Mouse (Mus musculus) adrenal gland, postnatal 10 days (tissue): Measurements from ENCODE around the gene Snx10. TPM values are rescaled to one million over a fixed set of nuclear protein-coding genes. Genes with fewer than 3 reads are reported as not detected.

Experiments used
- DNase-seq: peaks from one replicate; pipeline ENCODE4 v3.0.0; 2021; ENCODE audit warnings: mixed read lengths
- total RNA-seq, 2 experiments: library from RNA; stranded (reverse); gene quantifications; 2 replicates each; pipeline ENCODE4 v1.2.3; 2021

Gene Snx10
- total RNA-seq, 2 experiments from 2014 or later: 36.5 to 47.0 TPM

DNA sequence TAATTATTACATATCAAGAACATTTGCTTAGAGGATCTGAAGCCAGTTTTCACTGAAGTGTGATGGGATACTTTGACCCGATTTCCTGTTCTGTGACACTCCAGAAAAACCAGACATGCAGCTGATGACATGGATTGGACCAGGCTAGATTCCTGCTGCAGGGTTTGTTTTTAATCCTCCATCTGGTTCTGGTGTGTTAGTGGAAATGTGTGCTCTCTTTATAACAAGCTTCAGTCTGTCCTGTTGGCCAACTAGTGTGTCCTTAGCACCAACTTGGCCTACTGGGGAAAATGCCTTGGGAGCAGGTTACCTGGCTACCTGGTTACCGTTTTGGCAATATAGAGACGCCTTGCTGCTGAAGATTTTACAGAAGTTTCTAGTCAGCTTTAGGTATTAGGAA lies 63.6 kb downstream of the Snx10 start:
- DNase-seq: no peak

DNA sequence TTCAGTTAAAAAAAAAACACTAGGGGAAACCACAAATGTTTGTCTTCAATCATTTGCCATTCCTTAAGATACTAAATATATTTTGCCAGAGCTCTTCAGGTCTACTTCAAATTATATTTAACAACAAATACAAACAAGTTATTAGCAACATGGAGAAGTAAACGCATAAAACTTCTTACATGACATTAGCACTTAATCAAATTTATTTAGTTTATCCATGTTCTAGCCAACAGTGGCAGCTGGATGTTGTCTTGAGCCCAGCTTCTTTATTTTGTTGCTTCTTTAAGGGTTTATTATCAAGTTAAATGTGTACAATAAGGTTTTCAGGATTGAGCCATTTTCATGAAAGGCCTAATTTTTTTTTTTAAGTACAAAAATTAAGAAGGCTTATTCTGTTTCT lies 67.6 kb downstream of the Snx10 start:
- DNase-seq: no peak

DNA sequence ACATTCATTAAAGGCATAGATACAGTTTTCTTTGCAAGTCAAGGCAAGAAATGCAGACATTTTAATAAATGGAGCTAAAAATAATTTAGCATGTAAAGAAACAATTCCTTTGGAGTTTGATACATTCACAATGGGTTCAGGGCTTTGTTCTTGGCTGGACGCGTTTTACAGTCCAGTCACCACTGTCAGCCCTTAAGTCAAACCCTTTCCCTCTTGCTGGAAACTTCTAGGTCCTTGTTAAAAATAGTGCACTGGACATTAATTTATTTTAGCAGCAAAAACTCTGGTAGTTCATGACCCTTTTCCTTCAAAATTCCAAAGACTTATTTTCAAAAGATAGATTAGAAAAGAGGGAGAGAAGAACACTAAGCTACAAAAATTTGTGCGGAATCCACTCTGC lies 68.1 kb downstream of the Snx10 start:
- DNase-seq: no peak

DNA sequence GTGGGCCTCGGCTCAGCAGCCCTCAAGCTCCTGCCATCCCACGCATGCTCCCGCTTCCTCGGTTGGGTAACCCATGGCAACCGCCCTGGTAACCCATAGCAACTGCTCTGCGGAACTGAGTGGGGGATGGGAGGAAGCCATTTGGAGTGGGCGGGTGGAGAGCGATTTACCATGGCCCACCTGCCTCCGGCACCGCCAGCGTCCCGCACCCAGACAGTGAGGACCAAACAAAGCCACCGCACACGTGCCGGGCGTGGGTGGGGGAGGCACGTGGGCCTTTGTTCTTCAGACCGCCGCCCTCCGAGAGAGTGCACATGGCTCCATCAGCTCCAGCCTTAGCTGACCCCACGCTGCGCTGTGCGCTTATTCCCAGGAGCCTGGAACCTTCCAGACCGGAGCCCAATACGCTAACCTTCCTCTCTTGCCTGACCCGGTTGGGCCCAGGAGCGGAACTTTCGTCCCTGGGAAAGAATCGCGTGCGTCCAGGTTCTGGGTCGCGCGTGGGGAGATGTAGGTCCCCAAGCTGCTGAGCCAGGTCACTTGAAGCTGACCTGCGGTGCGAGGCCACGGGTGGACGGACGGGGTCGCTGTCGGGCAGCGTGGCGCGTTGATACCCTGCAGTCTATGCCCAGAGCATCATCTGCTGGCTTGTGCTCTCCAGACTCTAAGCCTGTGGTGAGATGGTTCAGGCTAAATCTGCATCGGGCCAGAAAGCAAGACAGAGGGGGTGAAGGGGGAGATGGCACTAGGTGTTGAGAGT lies 68.8 kb downstream of the Snx10 start:
- DNase-seq: peak; percentile 92

DNA sequence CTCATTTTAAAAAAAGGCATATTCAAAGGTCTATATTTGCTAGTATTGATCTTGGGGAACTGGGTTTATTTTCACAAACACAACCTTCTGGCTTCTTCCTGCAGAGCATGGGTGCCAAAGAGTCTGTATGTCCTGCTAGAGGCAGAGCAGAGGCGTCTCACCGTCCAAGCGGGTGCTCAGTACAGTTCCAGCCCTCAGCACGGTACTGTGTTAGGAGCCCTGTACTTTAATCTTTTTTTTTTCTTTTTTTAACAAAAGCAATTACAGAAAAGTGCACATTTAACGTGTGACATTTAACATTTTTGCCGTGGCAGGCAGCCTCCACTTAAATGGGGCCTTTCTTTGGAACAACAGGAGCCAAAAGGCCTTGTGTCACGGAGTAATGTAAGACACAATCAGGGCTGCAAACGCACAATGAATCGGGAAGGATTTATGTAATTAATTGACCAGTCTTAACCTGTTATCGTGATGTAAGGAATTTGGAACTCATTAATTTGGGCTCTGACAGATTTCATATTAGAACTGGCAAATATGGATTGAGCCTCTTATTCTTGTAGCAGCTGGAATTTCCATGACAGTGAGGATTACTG lies 69.8 kb downstream of the Snx10 start:
- no peak for DNase-seq

DNA sequence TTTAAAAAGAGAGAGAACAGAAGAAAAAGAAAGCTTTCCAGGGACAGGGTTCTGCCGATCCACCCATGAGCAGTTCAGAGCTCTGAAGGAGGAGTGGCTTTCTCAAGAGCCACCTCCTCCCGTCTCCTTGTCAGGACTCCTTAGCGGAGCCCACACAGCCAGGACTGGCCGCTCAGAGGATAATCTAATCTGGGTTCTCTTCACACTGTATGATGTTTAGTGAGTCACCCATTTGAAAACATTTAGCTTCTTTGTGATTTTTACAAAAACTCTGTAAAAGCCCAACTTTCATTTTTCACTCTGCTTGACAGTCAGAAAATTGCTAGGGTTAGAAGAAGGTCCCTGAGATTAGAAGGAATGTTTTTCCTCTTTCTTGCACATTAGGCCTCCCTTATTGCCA lies 70.8 kb downstream of the Snx10 start:
- no peak for DNase-seq

DNA sequence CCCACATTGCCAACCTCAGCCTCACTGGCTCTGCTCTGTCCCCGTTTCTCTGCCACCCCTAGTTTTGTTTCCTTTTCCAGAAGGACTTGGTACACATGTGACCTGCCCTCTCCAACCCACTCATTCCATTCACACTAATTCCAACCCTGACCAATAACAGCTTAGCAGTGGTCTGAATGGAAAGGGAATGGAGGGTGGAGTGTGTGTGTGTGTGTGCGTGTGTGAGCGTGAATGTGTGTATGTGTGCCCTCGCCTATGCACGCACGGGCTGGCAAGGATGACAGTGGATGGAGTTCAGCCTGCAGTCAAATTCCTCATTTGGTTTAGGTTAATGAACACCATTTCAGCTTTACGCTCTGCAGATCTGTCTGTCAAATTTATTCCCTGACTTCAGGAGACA lies 74.4 kb downstream of the Snx10 start:
- no peak for DNase-seq

DNA sequence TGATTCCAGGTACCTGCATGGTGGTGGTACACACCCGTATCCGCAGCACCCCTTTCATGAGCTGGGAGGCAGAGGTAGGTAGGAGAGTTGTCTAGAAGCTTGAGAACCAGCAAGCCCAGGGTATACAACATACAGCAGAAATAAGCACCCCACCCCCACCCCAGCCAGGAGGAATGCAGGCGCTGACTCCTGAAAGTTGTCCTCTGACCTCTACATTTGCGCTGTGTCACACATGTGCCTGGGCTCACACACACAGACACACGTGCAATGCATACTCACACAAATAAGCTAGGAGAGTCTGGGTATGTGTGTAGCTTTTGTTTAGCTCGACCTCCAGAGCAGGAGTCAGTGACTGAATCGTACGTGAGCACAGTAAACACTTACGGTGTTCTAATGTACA lies 76.7 kb downstream of the Snx10 start:
- no peak for DNase-seq

DNA sequence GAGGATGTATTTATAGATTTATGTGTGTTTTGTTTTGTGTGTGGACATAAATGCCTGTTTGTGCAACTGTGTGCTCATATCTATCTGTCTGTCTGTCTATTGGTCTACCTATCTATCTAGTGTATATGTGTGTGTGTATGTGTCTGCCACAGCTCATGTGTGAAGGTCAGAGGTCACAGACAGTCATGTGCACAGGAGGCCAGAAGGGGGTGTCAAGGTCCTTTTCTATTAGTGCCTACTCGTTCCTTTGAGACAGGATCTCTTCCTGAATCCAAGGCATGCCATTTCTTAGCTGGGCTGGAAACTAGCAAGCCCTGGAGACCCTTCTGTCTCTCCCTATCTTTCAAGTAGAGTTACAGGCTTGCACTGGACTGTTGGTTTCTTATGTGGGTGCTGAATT lies 78.6 kb downstream of the Snx10 start:
- no peak for DNase-seq

DNA sequence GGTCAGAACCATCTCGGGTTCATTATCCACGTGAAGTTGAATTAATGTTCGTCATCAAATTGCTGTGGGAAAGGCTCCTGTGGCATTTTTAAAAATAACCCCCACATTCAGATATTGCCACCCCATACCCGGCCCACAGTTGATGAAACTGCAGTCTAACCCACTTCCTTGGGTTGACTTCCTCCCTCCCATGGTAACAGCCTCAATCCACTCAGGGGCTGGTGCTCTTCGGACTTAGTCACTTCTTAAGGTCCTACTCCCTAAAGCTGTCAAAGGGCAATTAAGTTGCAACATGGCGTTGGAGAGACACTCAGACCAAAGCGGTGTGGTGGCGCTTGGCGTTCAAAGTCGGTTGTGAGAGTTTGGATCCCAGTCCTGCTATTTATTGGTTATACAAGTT lies 80.0 kb downstream of the Snx10 start:
- DNase-seq: no peak

DNA sequence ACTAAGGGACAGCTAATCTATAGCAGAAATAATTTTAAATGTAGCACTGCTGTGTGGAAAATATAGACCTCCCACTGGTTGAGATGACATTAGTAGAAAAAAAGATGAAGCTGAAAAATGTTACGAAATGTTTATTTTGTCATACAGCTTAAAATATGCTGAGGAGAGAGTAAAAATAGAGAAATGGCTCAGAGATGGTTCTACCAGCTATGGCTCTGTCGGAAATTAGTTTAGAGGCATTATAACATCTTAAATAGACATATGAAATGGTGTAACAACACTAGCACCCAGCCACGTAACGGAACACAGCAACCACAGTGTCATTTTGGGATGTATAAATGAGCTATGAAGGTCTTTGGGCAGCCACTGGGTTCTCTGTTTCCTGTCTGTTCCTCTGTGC lies 82.5 kb downstream of the Snx10 start:
- DNase-seq: no peak

DNA sequence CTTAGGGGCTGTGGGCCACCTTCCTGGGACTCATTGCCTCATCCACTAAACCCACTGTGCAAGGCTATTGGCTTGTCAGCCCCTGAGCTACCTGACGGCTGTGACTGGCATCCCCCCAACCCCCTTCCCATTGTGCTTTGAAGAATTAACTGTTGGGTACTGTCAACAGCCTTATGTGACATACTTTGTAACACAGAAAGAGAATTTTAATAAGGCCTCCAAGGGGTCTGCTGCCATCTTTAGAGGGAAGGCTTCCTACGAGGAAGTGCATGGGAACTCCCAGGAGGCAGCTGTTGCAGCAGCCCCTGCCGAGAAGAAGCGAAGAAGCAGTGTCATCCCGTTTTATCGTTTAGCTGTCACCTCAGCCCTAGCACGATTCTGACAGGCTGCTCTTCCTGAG lies 83.1 kb downstream of the Snx10 start:
- no peak for DNase-seq

DNA sequence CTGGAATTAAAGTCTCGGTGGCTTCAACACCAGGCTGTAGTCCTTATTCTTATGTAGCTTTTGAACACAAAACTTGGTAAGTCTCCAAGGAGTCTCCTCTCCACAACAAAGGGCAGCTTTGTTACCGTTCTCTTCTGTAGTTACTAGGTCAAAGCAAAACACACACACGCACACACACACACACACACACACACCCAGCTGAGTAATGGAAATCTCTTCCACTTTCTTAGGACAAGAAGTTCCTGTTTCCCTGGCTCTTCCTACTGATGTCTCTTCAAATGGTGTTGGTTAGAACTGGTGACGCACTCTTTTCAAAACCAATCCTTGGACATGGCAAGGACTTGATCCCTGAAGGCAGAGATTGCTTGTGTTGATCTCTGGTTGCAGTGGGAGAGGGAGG lies 87.9 kb downstream of the Snx10 start:
- no peak for DNase-seq

DNA sequence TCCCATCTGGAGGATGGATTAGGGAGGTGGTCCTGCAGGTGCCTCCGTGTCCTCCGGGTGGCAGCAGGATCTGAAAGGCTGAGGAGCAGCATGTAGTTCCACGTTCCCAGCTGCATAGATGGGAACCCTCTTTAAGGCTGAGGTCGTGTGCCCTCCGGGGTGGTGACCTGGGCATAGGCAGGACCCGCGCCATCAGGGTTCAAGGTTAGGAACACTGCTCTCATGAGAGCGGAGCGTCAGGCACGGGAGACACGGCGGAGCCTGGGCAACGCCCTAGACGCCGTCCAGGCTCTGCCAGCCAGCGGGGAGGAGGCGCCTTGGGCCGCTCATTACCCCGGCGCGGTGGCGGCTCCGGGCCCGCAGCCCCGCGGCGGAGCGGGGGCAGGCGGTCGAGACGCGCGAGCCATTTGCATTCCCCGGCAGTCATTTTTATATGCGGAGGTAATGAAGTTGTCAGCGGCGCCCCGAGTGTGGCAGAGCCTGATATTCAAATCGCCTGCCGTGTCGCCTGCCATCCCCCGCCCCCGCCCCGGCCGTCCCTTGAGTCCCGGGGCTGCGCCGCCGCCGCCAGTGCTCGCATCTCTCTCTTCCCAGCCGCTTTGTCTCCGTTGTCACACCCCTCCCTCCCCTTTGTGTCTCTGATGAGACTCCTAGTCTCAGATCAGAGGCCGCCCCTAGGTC lies 88.8 kb downstream of the Snx10 start:
- peak; percentile 72 for DNase-seq

DNA sequence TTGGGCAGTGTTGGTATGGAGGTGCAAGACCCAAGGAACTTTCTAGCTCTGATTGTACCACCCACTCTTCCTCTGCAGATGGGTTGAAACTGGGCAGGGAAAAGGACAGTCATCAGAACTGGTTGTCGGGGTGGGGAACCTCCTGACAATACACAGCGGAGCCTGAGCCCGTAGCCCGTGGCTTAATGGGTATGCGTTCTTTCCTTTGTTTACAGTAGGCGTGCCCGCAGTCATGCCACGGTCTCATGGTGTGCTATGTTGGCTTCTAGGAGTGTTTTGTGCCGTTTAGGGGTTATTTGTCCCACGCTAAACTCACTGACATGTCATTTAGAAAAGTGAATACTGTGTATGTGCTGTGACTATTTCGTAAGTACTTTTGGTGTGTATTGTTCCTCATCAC lies 90.0 kb downstream of the Snx10 start:
- DNase-seq: no peak

DNA sequence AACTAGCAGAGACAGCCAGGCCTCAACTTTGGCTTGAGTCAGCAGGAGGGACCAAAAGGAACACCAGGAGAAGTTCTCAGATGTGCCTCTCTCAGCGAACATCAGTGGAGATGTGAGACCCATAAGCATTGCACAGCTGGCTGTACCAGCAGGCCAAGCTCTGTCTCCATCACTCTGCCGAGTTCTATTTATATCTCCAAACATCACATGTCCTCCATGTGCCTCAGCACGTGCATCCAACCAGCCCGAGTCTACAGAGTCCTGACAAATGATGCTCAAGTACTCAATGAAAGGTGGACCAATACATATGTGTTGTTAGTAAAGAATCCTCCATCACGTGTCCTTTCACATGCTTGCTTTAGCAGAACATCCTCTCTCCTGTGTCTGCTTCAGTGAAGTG lies 103.1 kb downstream of the Snx10 start:
- no peak for DNase-seq

DNA sequence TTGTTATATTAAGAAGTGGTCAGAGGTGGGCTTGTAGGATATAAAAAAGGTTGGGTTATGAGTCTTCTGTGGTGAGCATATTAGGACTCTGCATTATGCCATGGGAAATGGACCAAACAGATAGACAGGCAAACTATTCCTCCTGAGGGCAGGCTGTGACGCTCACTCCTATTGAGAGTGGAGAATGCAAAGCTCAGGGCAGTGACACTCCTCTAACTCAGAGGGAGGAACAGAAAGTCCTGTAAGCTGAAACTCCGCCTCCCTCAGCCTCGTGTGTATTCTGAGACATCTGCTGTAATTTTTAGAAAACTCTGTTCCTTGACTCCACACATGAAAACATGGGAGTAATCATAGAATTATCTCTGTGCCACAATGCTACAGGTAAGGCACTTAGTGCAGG lies 106.0 kb downstream of the Snx10 start:
- DNase-seq: no peak

DNA sequence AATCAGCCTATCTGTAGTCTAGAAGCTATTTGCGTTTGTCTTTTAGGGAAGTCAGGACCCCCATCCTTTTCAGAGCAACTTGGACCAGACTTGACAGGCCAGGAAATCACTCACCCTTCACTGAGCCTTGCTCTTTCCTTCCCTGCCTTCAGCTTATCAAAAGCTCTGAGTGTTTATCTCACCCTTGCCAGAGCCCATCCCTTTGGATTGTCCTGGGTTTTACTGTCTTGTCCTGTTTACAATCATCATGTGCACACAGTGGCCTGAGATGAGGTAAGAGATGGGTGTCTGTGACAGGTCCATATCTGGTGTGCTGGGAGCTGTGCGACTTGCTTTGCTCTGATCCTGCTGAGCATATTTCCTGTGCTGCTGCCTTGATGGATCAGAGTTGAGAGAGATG lies 106.5 kb downstream of the Snx10 start:
- no peak for DNase-seq

DNA sequence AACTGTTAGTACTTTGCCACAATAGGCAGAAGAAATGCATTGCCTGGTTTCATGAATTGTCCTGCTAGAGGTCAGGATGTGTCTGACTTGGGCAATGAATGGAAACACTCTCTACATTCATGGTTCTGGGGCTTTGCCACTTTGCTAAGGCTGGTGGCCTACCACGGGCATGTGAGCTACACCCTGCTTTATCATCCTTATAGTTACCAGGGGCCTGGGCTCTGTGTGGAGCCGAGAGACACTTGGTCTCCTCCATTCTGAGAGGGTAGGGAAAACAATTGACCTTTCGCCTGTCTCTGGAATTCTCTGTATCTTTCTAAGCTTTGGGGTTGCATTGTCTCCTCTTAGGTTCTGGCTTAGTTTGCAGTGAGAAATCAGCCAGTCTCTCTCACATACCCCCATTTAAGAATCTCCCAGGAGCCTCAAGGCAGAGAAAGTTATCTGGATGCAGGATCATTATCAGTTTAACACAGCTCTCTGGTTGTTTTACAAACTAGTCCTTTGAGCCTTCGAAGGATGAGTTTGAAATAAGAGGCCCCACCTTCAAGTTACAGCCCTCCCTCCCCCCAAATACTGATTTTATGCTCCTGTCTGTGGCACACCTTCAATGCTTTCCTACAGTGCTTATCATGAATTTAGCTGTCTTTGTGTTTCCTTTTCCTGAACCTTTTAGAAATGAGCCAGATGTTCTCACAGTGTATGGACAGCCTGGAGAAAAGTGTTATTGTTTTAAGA lies 109.4 kb downstream of the Snx10 start:
- DNase-seq: no peak

DNA sequence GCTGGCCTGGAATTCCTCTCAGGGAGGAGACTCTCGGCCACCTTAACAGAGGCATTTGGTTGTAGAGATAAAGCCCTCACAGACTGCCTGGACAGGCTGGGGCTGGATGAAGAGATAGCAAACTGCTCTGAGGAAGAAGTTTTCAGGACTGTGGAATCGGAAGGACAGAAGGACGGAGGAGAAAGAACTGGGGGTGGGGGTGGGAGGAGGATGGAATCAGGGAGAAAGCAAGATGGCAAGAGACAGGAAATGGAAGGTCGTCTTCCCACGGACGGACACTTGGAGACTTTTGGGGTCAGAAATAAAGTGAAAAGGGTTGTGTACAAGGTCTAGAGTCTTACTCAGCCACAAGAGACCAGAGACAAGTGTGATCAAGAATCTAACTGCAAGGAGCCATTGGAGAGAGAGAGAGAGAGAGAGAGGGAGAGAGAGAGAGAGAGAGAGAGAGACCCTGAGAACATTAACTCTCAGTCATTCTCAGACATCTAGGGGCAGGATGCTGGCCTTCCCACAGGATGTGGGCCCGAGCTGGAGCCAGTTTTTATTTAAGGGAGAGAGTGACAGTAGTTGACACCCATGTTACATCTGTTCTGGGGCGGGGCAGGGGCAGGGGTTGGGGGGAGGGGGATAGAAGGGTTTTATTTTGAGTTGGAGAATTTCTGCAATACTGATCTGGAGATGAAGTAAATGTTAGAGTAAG lies 110.1 kb downstream of the Snx10 start:
- DNase-seq: no peak

DNA sequence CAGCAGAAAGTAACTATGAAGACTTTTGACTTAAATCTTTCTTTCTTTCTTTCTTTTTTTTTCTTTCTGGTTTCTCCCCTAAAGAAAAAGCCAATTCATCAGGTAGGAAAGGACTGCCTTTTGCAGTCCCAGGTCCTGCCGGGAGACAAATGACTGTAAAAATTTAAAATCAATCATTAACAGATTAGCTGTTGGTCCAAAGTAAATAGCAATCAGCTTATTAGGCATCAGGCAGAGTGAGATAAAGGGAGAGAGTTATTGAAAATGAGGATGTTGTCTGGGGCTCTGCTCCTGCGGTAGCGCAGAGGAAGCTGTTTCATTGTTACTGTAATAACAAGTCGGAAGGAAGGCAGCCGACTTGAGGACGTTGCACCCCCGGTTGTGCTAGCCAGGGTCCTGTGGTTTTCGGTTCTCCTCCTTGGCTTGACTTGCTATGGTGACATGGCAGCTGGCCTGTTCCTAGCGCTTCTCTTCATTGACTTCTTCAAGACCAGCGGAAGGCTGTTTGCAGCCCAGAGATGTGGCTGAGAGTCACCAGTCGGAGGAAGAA lies 112.4 kb downstream of the Snx10 start:
- DNase-seq: no peak
